Mouse (Mus musculus) kidney, embryonic 14.5 days (tissue): ENCODE measurements around the gene Cers2. TPM values are rescaled to one million over a fixed set of nuclear protein-coding genes. Genes with fewer than 3 reads are reported as not detected.

Experiments used
- polyA plus RNA-seq: library from polyadenylated mRNA; unstranded; fragments of >200 nt; fragmentation: Nextera tagmentation; extraction: Ambion mirVana; gene quantifications from 2 replicates; pipeline ENCODE4 v1.2.1, GENCODE M21; 2014

The Cers2 gene
- polyA plus RNA-seq, 1 experiment from 2014 or later = 154 TPM

Other genes with a start within 250 kb of the Cers2 start
- 16.9 and 22.8 TPM in 2 replicates for gene Pip5k1a, start 207.9 kb upstream of the Cers2 start, polyA plus RNA-seq
- gene Vps72, start 203.8 kb upstream of the Cers2 start, polyA plus RNA-seq = 182 and 190 TPM in 2 replicates
- gene Tmod4, start 190.3 kb upstream of the Cers2 start, polyA plus RNA-seq = 1.5 and 1.7 TPM in 2 replicates
- 69.6 and 84.7 TPM in 2 replicates for gene Scnm1, start 180.8 kb upstream of the Cers2 start, polyA plus RNA-seq
- gene Lysmd1, start 180.7 kb upstream of the Cers2 start, polyA plus RNA-seq = 6.9 and 9.1 TPM in 2 replicates
- 2.1 TPM in 2 replicates for gene Tnfaip8l2, start 172.4 kb upstream of the Cers2 start, polyA plus RNA-seq
- gene Sema6c, start 154.3 kb upstream of the Cers2 start, polyA plus RNA-seq = 5.3 and 5.8 TPM in 2 replicates
- 9.7 and 15.4 TPM in 2 replicates for gene Gabpb2, start 96.9 kb upstream of the Cers2 start, polyA plus RNA-seq
- 109 and 113 TPM in 2 replicates for gene Cdc42se1, start 86.1 kb upstream of the Cers2 start, polyA plus RNA-seq
- 18.5 and 19.1 TPM in 2 replicates for gene Mllt11, start 82.6 kb upstream of the Cers2 start, polyA plus RNA-seq
- gene Gm128, start 73.2 kb upstream of the Cers2 start, polyA plus RNA-seq = 0.19 and 0.57 TPM in 2 replicates
- gene Bnipl, start 63.6 kb upstream of the Cers2 start, polyA plus RNA-seq = 2.1 and 2.4 TPM in 2 replicates
- 33.0 and 40.9 TPM in 2 replicates for gene Mindy1, start 33.4 kb upstream of the Cers2 start, polyA plus RNA-seq
- gene Prune1, start 32.7 kb upstream of the Cers2 start, polyA plus RNA-seq = 15.4 and 22.1 TPM in 2 replicates
- gene Anxa9, start 7.6 kb upstream of the Cers2 start, polyA plus RNA-seq = 3.7 and 4.3 TPM in 2 replicates
- 30.2 and 56.5 TPM in 2 replicates for gene Setdb1, start 42.4 kb downstream of the Cers2 start, polyA plus RNA-seq
- not detected in 2 replicates for gene 4930558C23Rik, start 88.0 kb downstream of the Cers2 start, polyA plus RNA-seq
- 15.6 and 35.4 TPM in 2 replicates for gene Arnt, start 119.6 kb downstream of the Cers2 start, polyA plus RNA-seq
- 3.0 and 3.6 TPM in 2 replicates for gene Ctsk, start 184.5 kb downstream of the Cers2 start, polyA plus RNA-seq
- gene Ctss, start 212.0 kb downstream of the Cers2 start, polyA plus RNA-seq = 9.9 and 12.2 TPM in 2 replicates
- gene Hormad1, start 244.9 kb downstream of the Cers2 start, polyA plus RNA-seq = not detected in 2 replicates